Mouse (Mus musculus) liver, postnatal 0 days (tissue): ENCODE results near the gene Ubl7.

Source experiments
- CTCF ChIP-seq: sonication (generic); IDR thresholded peaks from 2 replicates; pipeline ENCODE4 v1.5.1; 2016; ENCODE audit warnings: antibody characterized with exemption, low read depth
- EP300 ChIP-seq: IDR thresholded peaks from 2 replicates; pipeline ENCODE4 v1.6.1; 2016; ENCODE audit warnings: antibody characterized with exemption, low read depth, mild to moderate bottlenecking

- TF ChIP-seq EP300 (no peak), CTCF (peak; percentile 92)
Measured at GRCm38 (mm10) chr9:57935683-57936437, 25.1 kb downstream of the Ubl7 start.
